Mouse (Mus musculus): ENCODE measurements at regions not wholly inside any gene's neighbourhood (a gene's known extent, or its start where the extent isn't known, plus 50 kb on each side); places are given as distances from the start of the nearest gene placed in this dataset.

DNA sequence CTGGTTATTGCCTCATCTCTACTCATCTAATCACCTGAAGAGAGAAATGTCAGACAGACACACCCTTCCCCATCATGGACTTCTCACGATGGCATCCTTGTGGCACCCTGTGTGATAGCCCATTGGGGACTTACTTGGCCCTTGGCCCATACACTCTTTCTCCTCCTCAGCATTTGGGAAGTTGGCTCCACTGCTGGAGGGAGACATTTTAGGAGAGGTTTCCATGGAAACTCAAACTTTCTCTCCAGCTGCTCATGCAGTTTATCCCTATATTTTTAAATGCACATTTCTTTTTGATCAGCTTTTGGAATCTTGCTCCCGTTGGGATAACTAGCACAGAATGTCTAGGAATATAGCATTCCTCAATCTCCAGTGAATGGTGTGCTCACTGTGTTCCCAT is 377.7 kb upstream of the Gria1 start:
- WGBS: 82% methylated on average over 2 of the region's 2 CpGs
- Histone ChIP-seq H3K36me3 (ENCODE audit: control insufficient read depth, insufficient read depth, low read length) (no peaks in the 10 kb centered on the region), H3K4me3 (ENCODE audit: low read depth, low read length) (no peak overlapping the region), H3K27ac (ENCODE audit: low read depth, low read length) (no peak overlapping the region), H3K9me3 (ENCODE audit: control insufficient read depth, low read length) (no peaks in the 10 kb centered on the region), H3K4me2 (ENCODE audit: low read depth, low read length) (no peak overlapping the region), H3K27me3 (ENCODE audit: control insufficient read depth, insufficient read depth, low read length) (no peaks in the 10 kb centered on the region), H3K9ac (replicated peaks; ENCODE audit: low read depth, low read length) (no peak overlapping the region), H3K4me1 (ENCODE audit: control insufficient read depth, insufficient read depth, low read length) (no peaks in the 10 kb centered on the region)
- ATAC-seq (ENCODE audit: low read depth): no peak

DNA sequence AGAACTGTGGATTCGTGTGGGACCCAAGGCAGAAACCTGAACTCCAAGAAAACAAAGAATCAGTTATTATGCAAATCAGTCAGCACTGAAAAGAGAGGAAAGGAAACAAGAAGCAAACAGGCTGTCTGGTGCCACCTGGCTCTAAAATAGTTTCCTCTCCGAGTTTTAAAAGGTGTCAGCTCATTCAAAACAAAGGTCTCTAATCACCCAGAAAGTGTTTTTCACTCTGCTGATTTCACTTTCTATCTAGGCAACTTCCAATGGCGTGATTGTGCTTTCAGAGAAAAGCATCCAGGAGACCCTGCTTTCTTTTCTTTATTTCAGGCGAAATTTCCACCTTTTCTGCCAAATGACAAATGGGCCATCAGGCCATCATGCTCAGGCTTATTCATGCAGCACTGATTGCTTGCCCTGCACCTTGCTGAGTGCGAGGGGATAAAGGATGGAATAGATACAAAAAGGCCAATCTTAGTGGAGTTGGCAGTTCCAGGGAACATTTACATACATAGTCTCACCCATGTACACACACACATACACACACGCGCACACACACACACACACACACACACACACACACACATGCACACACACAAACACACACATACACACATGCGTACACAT is 374.5 kb upstream of the Gria1 start:
- H3K9me3 ChIP-seq (ENCODE audit: control insufficient read depth, low read length): no peaks in the 10 kb centered on the region
- H3K27ac ChIP-seq (ENCODE audit: low read depth, low read length): no peak overlapping the region
- H3K4me3 ChIP-seq (ENCODE audit: low read depth, low read length): no peak overlapping the region
- H3K27me3 ChIP-seq (ENCODE audit: control insufficient read depth, insufficient read depth, low read length): no peaks in the 10 kb centered on the region
- H3K4me1 ChIP-seq (ENCODE audit: control insufficient read depth, insufficient read depth, low read length): no peaks in the 10 kb centered on the region
- H3K9ac ChIP-seq (replicated peaks; ENCODE audit: low read depth, low read length): no peak overlapping the region
- ATAC-seq (ENCODE audit: low read depth): no peak
- H3K4me2 ChIP-seq (ENCODE audit: low read depth, low read length): no peak overlapping the region
- no peaks in the 10 kb centered on the region for H3K36me3 ChIP-seq (ENCODE audit: control insufficient read depth, insufficient read depth, low read length)
- WGBS: 35% methylated on average over 8 of the region's 8 CpGs

DNA sequence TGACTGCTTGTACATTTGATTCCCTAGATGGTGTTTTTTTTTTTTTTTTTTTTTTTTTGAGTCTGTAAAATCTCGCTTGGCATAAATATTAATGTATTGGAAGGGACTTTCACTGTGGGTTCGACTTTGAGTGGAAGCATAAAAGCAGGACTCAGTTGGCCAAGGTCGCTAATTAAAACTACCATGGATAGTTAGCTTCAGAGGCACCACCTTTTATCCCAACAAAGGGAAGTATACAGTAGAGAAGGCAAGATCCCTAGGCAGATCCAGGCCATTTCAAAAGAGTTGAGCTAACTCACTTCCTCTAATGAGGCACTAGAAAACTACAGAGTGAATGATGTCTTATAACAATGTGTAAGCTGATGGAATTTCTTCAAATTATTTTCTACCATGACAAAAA is 369.5 kb upstream of the Gria1 start:
- H3K27me3 ChIP-seq (ENCODE audit: control insufficient read depth, insufficient read depth, low read length): no peaks in the 10 kb centered on the region
- no peak for ATAC-seq (ENCODE audit: low read depth)

More for the DNA sequence above, 369.5 kb upstream of the Gria1 start:
- H3K9ac ChIP-seq (replicated peaks; ENCODE audit: low read depth, low read length): no peak overlapping the region
- no peak overlapping the region for H3K4me3 ChIP-seq (ENCODE audit: low read depth, low read length)
- no peaks in the 10 kb centered on the region for H3K4me1 ChIP-seq (ENCODE audit: control insufficient read depth, insufficient read depth, low read length)
- H3K27ac ChIP-seq (ENCODE audit: low read depth, low read length): no peak overlapping the region
- no peak overlapping the region for H3K4me2 ChIP-seq (ENCODE audit: low read depth, low read length)
- H3K9me3 ChIP-seq (ENCODE audit: control insufficient read depth, low read length): no peaks in the 10 kb centered on the region
- H3K36me3 ChIP-seq (ENCODE audit: control insufficient read depth, insufficient read depth, low read length): no peaks in the 10 kb centered on the region
- 66% methylated on average over 3 of the region's 3 CpGs for WGBS

Measured in neural tube, embryonic 14.5 days (tissue).